Mouse (Mus musculus): Measurements from ENCODE around the gene Stab2. TPM values are rescaled to one million over a fixed set of nuclear protein-coding genes. Genes with fewer than 3 reads are reported as not detected.

The Stab2 gene
- total RNA-seq, 2 experiments from 2014 or later: 0.17 to 0.40 TPM

GRCm38 (mm10) chr10:86990666-86991065, 17.2 kb downstream of the Stab2 start:
- DNase-seq: peak; percentile 42 to 56

GRCm38 (mm10) chr10:86989838-86990237, 18.0 kb downstream of the Stab2 start:
- DNase-seq: no peak

DNA sequence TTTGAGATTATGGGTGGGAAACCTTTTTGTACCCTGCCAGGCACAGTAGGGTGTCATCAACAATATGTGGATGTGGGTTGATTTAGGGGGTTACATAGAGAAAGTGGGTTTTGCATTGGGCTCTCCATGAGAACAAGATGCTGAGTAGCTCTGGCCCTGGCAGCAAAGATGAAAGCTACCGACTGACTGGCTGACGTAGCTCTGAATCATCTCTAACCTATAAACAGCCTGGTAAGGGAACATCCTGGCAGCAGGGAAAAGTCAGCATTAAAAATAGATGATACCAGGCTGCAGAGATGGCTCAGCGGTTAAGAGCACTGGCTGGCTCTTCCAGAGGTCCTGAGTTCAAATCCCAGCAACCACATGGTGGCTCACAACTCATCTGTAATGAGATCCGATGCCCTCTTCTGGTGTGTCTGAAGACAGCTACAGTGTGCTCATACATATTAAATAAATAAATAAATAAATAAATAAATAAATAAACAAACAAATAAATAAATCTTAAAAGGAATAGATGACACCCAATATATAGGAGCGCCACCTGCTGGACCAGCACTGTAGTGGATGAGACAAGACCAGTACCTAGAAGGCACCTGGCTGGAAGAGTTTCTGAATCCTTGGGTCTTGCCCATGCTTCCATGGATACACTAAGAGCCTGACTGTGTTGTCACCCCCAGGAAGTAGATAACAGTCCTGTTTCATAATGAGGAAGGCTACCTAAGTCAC, 31.7 kb downstream of the Stab2 start:
- peak; percentile 75 to 79 for DNase-seq

DNA sequence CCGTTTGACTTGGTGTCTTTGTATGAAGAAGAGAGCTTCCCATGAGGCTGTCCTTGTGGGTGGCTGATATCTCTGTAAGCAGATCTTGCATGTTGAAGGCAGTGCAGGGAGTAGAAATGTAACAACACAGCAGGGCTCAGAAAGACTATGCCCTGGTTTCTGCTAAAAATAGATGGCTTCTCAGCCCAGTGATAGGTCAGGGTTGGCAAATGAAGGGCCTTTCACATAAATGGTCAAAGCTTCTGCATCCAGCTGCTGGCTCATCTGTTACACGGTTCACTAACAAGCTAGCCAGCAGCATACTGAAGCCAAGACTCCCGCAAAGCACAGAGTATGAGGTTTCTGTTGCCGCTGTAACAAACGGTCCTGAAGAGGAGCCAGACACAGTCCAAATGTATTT, 34.5 kb downstream of the Stab2 start:
- DNase-seq: no peak

DNA sequence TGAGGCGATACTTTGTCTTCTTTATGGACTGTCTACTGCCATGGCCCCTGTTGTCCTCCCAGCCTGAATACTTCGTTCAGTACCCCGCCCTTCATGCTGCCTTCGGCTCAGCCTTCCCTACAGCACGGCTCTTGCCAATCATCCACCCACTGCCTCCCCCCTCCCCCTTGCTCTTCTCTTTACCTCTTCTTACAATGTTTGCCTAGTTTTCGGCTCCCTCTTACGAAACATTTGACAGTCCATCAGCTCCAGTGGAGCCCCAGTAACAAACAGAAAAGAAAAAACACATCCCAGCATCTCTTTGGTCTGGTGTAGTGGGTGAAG, 35.4 kb downstream of the Stab2 start:
- peak in 1 of 2 experiments; percentile 10 for DNase-seq

DNA sequence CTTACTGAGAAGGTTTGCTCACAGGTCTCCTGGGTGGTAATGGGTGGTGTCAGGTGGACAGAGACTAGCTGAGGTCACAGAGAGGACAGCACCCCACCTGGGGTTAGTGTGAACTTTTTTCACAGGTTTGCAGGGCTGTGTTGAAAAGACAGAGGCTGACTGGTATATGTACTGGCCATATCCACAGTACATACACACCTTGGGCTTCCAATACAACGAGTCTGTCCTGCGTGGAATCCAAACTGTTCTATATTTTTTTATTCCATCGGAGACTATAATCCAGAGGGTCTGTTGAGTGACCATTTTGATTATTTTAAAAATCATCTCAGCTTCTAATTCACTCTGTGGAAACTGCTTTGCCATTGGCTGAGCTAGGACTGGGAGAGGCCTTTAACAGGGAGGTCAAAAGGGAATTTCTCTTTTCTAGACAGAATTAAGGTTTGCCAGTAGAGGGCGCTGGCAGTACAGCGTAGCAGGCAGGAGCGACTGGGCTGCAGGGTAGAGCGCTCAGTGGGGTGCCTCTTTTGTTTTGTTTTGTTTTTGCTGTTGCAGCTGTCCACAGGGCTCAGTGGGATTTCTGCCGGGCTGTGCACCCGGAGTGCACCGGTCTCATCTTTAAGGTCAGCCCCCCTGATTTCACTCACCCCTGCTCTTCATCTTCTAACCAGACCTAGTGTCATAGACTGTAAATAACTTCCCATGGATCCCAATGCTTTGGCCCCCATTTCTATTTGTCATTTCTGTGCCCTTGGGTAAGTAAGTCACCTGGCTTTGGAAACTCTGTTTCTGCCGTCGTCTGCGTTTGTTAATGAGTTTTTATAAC, 35.9 kb downstream of the Stab2 start:
- DNase-seq: peak; percentile 76 to 84

- no peak for DNase-seq
Observed at GRCm38 (mm10) chr10:86969346-86969745, 38.5 kb downstream of the Stab2 start.

DNA sequence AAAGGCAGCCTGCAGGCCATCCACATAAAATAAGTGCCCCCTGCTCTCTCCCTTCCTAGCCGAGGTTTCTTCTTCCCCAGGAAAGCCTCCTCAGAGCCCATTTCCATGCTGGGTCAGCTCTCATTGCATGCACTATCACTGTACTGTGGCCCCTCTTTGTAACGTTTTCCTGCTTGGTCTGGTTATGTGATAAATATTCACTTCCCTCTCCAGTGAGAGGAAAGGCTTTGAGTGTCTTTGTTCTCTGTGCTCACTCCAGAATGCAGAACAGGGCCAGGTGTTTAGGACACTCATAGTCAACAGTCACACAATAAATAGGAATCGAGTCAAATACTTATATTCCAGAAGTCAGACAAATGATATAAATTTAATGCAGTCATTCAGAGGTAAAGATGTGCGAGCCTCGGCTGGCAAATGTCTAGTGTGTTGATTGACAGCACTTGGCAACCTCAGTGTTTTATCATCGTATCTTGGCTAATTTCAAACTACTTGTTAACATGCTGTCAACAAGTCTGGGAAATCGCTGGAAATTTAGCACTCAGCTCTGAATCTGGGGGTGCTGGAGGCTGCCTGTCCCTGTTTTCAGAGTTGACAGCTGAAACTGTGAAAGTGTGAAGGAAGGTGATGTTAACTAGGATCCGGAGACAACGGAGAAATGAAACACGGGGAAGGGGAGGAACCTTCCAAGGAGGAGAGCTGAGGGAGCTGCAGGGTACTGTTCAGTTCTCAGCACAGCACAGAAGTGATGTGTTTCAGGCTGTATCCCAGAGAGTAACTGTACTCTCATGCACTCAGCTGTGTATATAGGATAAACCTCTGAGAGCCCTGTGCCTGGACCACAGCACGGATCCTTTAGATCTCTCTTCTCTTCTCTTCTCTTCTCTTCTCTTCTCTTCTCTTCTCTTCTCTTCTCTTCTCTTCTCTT, 46.0 kb downstream of the Stab2 start:
- no peak for DNase-seq

DNA sequence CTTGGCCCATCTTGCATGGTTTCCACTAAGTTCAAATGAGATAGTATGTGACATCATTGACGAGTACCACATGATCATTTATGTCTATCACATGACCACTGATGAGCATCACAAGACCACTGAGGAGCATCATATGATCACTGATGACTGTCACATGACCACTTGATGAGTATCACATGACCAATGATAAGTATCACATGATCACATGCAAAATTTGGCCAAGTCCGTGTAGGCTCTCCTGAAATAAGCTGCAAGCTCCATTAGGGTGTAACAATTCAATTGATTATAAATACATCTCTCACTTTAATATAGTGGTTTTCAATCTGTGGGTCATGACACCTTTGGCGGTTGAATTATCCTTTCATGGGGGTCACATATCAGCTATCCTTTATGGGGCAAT, 52.5 kb downstream of the Stab2 start:
- no peak for DNase-seq

GRCm38 (mm10) chr10:86952696-86953095, 55.1 kb downstream of the Stab2 start:
- no peak for DNase-seq

- DNase-seq: no peak
Observed at GRCm38 (mm10) chr10:86950806-86951205, 57.0 kb downstream of the Stab2 start.

DNA sequence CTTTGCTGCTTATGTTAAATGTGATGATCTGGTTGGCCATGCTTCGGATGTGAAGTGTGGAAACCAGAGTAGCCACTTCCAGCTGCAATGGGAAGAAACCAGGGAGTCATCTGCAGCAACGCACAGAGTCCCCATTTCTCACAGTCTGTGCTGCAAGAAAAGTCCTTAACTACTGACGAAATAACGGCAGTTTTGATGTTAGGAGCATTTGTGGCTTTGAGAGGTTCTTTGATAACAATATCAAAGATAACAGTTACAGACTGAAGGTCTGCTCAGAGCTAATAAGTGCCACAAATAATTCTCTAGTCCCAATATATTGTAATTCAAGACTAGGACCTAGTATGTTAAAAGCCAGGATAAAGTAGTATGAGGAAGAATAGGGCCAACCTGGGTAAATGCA, 57.9 kb downstream of the Stab2 start:
- DNase-seq: no peak

GRCm38 (mm10) chr10:86947541-86947940, 60.3 kb downstream of the Stab2 start:
- peak; percentile 35 to 48 for DNase-seq

DNA sequence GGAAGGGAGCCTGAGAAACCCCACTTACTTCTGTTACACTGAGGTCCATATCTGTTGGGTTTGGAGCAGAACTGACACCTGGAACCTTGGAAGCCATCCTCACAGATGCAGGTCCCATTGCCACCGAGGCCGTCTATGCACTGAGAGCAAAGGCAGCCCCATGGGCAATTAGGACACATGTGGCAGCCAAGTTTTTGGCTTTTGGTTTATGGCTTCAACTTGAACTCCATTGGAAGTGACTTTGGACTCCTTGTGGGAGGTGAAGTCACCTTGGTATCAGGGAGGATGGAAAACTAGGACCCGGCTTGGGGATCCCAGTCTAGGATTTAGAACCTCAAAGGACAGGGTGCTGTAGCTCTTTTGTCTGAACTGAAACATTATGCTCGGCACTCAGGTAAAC, 67.2 kb downstream of the Stab2 start:
- DNase-seq: no peak

- no peak for DNase-seq
Observed at GRCm38 (mm10) chr10:86934376-86934775, 73.4 kb downstream of the Stab2 start.

- no peak for DNase-seq
Observed at GRCm38 (mm10) chr10:86933906-86934305, 73.9 kb downstream of the Stab2 start.

DNA sequence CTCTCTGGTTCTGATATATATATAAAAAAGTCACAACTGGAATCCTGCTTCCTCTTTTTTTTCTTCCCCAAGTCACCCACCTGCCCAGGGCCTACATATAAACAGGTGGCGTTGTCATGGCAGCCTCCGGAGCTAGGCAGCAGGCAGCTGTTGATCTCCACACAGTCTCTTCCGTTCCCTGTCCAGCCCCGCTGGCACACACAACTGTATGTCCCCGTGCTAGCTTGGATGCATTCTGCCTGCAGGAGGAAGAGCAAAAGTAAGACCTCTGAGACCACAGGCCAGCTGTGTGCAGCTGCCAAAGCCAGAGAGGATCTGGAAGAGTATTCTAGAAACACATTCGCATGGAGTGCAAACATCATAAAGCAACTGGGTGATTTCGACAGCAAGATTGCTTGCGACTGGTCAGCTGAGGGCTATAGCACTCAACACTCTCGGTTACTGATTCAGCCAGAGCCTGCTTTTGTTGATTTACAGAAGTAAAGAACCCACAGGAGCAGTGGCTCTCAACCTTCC, 74.6 kb downstream of the Stab2 start:
- DNase-seq: peak in 1 of 2 experiments; percentile 8

- peak in 1 of 2 experiments; percentile 3 for DNase-seq
Observed at GRCm38 (mm10) chr10:86923602-86924001, 84.2 kb downstream of the Stab2 start.

DNA sequence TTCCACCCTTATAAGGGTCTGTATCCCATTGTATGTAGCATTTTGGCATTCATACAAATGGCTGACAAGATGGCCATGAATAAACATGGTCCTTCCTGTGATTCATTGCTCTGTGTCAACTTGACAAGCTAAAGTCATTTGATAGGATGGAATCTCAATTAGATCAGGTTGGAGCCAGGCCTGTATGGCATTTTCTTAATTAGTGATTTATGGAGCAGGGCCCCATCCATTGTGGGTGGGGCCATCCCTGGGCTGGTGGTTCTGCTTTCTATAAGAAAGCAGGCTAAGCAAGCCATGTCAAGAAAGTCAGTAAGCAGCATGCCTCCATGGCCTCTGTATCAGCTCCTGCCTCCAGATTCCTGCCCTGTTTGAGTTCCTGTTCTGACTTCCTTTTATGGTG, 92.2 kb downstream of the Stab2 start:
- no peak for DNase-seq

DNA sequence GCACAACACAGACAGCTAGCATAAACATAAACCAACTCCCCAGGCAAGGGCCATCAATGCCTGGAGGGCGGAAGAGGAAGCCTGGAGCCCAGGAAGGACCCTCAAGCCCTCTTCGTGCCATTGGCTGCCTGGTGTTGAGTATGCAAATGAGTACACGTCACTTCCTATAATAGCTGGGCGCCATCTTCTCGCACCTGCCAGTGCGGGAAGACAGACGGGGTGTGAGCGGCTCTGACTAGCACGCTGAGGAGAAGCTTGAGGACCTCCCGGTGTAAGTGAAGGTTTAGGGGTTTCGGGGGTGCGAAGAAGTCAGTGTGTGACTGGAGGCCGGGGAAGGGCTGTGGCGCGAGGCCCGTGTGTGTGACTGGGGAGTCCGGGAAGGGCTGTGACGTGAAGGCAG, 99.3 kb downstream of the Stab2 start:
- no peak for DNase-seq

GRCm38 (mm10) chr10:86907043-86907442, 100.8 kb downstream of the Stab2 start:
- no peak for DNase-seq

DNA sequence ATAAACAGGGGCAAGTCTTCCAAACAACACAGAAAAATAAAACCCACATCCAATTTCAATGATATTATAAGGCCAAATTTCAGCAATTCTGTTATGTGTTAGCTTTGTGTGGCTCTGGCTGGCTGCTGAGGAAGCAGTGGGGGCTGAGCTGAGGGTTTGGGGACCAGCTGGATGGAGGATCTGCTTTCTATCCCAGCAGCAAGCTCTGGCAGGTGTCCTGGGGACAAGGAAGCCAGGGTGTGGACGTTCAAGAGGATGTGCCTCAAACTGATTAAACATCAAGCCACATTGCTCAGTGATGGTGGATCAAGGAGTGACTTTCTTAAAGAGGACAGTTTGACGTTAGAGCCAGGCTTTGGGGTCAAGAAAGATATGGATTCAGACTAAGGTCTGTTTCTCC, 112.3 kb downstream of the Stab2 start:
- DNase-seq: no peak

All from adrenal gland, postnatal 36 days (tissue).